Mouse (Mus musculus): ENCODE measurements around the gene Gm6588. TPM values are rescaled to one million over a fixed set of nuclear protein-coding genes. Genes with fewer than 3 reads are reported as not detected.
"Not testable (repeated sequence)": the region's sequence is repeated elsewhere in the genome, so short reads cannot be mapped to it uniquely, and the experiment has no call there.

The Gm6588 gene
- not detected for total RNA-seq (2021)
- long read RNA-seq, experiment 1, result 0 reads
- long read RNA-seq, experiment 2, result 0 reads

DNA sequence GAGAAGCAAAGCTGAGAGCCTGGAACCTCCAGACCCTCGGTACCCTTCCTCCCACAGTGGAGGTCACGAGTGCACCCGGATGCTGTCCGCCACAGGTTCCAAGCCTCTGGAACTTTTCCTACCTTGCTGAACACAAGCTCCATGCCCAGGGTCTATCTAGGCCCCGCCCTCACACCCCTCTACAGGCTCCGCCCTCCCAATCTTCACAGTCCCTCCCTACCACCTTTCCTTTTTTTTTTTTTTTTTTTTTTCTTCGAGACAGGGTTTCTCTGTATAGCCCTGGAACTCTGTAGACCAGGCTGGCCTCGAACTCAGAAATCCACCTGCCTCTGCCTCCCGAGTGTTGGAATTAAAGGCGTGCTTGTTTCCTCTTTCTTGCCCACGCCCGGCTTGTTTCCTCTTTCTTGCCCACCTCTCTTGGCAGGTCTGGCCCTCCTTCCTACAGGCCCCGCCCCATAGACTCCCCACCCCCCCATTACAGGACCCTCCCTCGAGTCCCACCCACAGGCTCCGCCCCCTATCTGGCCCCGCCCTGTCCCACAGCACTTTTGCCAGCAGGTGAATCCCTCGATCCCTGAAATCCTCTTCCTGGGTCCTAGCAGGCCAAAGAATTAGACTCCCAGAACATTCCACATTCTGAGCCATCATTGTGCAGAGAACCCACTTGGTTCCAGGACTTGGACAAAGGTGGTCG is at the start of gene Gm6588:
Gene Gm6588 (plus strand): TSS at position 680 of the 694 bp plus-strand sequence.
- DNase-seq, result no peak
- intact Hi-C loops (cut with DNase I), result no loop called here

GRCm38 (mm10) chr5:112402437-112402836 is 46.8 kb upstream of the Gm6588 start:
- intact Hi-C loops (cut with DNase I), result no loop called here
- no peak for DNase-seq

DNA sequence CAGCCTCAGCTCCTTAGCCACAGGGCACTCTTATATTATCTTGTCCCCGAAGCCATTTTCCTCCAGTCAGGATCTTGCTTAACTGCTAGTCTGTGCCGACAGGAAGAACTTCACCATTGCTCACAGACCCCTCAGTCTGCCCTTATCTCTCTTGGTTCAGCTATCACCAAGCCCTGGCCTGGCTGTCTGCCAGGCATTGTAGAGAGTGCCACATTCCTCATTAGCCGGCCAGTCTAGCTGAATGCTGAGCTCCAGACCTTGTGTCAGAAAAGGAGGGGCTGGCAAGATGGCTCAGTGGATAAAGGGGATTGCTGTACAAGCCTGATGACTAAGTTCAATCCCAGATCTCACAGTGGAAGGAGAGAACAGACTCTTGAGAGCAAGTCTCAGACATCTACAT is 43.2 kb upstream of the Gm6588 start:
- intact Hi-C loops (cut with DNase I), result no loop called here
- DNase-seq, result no peak

GRCm38 (mm10) chr5:112409274-112409673 is 40.0 kb upstream of the Gm6588 start:
- intact Hi-C loops (cut with DNase I), result no loop called here
- no peak for DNase-seq

DNA sequence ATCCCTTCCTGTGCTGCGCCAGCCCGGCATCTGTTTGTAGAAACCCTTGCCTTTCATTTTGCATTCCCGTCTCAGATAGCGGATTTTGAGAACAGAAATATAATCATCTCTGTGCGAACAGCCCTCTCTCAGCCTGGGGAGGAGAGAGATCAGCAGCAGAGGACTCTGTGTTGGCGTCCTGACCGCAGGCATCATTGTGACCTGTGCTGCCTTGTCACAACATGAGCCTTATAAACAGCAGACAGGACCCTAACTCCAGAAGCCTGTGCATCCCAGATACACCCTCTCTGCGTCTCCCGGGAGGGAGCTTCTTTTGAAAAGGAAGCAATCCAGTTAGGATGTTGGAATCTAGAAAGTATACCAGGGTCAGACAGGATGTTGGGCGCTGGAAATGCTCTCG is 38.2 kb upstream of the Gm6588 start:
- no peak for DNase-seq
- intact Hi-C loops (cut with DNase I), result no loop called here

DNA sequence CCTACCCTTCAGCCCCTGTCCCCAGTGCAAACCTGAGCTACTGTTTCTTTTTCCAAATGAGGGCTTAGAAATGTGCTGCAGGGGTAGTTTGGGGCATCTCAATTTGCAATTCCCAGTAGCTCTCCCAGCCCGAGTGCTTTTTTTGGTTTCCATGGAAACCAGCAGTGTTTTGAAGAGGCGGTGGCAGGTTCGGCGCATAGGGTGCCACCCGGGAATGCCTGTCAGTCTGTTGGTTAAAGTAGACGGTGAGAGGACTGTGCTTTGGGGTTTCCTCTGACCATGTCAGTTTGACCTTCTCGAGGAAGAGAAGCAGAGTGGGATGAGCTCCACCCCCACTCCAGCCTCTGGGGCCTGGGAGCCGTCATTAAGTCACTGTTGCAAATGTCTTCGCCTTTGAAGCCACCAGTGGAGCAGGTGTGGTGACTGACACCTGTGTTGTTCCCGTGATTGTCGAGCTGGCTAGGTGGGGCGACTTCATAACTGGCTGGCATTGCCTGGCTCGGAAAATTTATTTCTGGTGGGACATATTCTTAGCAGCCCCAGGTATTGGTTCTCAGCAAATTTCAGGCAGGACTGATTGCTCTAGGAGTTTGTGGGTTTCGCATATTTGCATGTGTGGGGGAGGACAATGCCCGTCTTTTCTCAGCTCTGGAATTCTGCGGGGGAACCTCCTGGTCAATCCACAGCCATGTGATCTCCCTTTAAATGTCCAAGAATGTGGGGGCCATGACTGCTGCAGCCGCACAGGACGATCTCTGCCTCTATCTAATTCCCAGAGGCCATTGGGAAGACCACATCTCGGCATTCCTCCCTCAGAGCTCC is 37.5 kb upstream of the Gm6588 start:
- no peak for DNase-seq
- intact Hi-C loops (cut with DNase I), result no loop called here

DNA sequence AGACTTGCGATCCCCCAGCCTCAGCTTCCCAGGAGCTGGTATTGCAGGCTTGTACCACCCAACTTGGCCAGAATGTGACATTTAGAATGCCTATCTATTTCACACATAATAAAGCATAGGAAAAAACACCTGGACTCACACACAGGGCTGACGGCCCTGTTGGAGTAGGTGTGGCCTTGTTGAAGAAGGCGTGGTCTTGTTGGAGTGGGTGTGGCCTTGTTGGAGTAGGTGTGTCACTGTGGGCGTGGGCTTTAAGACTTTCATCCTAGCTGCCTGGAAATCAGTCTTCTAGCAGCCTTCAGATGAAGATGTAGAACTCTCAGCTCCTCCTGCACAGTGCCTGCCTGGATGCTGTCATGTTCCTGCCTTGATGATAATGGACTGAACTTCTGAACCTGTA is 36.4 kb upstream of the Gm6588 start:
- intact Hi-C loops (cut with DNase I); DNase-seq: not testable (repeated sequence)

DNA sequence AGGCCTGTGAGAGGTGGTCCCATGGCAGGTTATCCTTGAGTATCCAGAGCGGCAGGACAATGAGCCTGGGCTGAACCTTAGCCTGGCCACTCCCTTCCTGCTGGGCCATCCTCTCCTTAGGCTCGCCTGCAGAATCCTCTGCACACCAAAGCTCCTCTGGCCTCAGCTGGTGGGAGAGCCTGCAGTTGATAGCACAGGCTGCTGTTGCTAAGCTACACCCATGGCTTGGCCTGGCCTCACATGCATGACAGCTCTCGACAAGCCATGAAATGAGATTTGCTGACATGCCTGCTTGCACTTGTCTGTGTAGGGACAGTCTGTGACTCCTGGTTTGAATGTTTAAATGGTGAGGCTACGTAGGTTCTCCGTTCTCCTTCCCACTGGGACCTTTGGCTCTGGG is 32.6 kb upstream of the Gm6588 start:
- intact Hi-C loops (cut with DNase I), result no loop called here
- no peak for DNase-seq

GRCm38 (mm10) chr5:112418023-112418422 is 31.2 kb upstream of the Gm6588 start:
- intact Hi-C loops (cut with DNase I), result no loop called here
- DNase-seq, result no peak

DNA sequence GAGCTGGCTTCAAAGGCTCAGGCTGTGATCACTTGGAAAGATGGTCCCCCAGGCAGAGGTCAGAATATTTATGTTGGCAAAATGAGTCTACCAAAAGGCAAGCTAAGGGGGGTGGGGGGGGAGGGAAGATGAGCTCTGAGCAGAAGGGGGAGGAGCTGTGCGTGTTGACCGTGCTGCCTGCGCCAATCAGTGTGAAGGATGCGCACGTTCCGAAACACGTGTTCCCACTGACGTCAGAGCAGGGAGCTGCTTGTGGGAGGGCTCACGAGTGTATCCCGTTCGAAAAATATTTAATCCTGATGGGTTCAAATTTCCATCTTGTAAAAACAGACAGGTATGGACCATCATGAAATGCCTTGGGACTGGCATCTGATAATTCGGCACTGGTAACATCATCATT is 29.7 kb upstream of the Gm6588 start:
- DNase-seq, result no peak
- intact Hi-C loops (cut with DNase I), result no loop called here

GRCm38 (mm10) chr5:112426635-112427034 is 22.6 kb upstream of the Gm6588 start:
- DNase-seq, result no peak
- intact Hi-C loops (cut with DNase I), result loop anchor here (1.0 to 5.0 kb wide), 2 partner anchors 84 to 186 kb away; partner anchors contain the start of genes Hps4 and Srrd

GRCm38 (mm10) chr5:112427283-112427682 is 21.9 kb upstream of the Gm6588 start:
- DNase-seq, result peak; percentile 61 to 75
- intact Hi-C loops (cut with DNase I), result loop anchor here (1.0 to 5.0 kb wide), 2 partner anchors 85 to 187 kb away; partner anchors contain the start of genes Hps4 and Srrd

- intact Hi-C loops (cut with DNase I), result loop anchor here (2.0 to 5.0 kb wide), 2 partner anchors 87 to 212 kb away; partner anchors contain the start of genes Hps4 and Srrd
- peak; percentile 70 to 77 for DNase-seq
Measured at GRCm38 (mm10) chr5:112428944-112429343, 20.3 kb upstream of the Gm6588 start.

DNA sequence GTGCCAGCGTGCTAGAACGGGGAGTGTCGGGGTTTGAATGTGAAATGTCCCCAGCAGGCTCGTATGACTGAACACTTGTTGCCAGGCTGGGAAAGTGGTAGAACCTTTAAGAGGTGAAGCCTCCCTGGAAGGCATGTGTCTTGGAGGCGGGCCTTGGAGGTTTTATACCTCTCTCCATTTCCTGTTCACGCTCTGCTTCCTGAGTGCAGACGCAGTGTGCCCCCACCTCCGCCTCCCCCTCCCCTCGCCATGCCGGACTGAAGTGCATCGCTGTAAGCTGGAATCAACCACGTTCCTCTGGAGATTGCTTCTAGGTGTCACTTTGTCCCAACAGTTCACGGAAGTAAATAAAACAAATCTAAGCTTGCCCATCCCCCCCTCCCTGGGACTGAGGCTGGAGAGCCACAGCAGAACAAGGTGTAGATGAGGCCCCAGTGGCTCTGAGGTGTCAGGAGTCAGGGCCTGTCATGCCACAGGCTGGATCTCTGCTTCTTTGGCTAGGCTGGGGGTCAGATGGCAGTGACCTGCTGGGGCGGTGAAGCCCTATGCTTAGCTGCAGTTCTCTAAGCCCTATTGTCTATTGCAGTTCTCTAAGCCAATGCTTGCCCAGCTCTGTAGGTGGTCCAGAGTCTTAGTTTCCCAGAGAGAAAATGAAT is 18.0 kb upstream of the Gm6588 start:
- DNase-seq, result no peak
- intact Hi-C loops (cut with DNase I), result loop anchor here (5.0 kb wide), 1 partner anchor 621 kb away; no protein-coding TSS in a partner anchor

DNA sequence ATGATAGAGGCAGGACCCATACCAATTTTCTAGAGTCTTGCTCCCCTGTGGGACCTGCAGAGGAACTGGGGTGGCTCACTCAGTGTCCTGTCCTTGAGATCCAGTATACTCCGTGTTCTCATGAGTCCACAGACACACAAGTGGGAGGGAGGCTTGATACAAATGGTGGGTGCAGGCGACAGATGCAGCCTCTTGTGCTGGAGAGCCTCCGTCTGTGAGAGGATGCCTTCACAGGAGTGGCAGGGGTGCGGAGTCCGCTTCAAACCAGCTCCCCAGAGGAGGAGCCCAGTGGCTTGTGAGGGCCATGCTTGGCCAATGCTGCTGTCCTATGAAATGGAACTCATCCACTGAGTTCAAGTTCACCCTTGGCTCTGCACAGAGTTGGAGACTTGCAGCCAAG is 17.2 kb upstream of the Gm6588 start:
- DNase-seq, result no peak
- intact Hi-C loops (cut with DNase I), result loop anchor here (5.0 kb wide), 1 partner anchor 620 kb away; no protein-coding TSS in a partner anchor

DNA sequence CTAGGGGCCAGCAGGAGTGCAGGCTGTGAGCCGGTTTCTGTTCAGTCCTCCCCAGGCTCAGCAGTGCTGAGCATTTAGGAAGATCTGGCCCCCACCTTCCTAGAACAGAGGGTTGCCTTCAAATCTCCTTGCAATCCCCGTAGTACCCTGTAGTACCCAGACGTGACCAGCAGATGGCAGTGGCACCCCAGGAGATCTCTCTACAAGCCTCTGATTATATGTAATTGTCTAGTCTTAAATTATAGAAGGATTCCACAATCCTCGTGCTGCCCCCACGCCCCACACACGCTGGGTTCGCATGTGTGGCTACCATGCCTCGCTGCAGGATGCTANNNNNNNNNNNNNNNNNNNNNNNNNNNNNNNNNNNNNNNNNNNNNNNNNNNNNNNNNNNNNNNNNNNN is 16.2 kb upstream of the Gm6588 start:
- intact Hi-C loops (cut with DNase I), result loop anchor here (5.0 kb wide), 1 partner anchor 619 kb away; no protein-coding TSS in a partner anchor
- peak; percentile 74 to 85 for DNase-seq

DNA sequence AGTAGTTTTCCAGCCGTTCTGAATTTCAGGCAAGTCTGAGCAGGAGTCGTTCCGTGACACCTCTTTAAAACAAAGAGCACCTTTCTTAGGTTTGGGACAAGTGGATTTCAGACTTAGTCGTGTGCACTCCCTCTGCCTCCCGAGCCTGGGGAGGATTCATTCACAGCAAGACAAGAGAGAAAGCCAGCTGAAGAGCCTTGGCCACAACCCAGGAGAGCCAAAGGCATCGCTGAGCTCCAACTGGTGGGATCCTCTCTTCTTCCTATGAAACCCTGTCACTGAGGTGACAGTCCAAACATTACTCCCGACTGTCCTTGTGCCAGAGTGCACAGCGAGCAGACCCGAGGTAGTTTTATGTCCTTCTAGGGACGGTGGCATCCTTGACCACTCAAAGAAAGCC is 10.7 kb upstream of the Gm6588 start:
- intact Hi-C loops (cut with DNase I), result no loop called here

GRCm38 (mm10) chr5:112453088-112453487 is 3.9 kb downstream of the Gm6588 start:
- intact Hi-C loops (cut with DNase I), result no loop called here
- no peak for DNase-seq

More for the DNA sequence above, 10.7 kb upstream of the Gm6588 start:
- DNase-seq, result no peak

GRCm38 (mm10) chr5:112454966-112455555 is 5.8 kb downstream of the Gm6588 start:
- intact Hi-C loops (cut with DNase I), result no loop called here
- DNase-seq, result no peak

GRCm38 (mm10) chr5:112459903-112460302 is 10.7 kb downstream of the Gm6588 start:
- DNase-seq, result no peak
- intact Hi-C loops (cut with DNase I), result no loop called here

Measured in heart, postnatal 14 days (tissue).